Mouse (Mus musculus) small intestine, adult 2 months (tissue): ENCODE measurements around the gene Sema4b. TPM values are rescaled to one million over a fixed set of nuclear protein-coding genes. Genes with fewer than 3 reads are reported as not detected.
A peak's percentile ranks its signal among the peaks of the same experiment; 100 is the strongest.

ENCODE experiments used
- H3K27ac ChIP-seq: fragments of 200-500 bp; 2 replicates; pipeline ENCODE4 v1.5.1; 2012; ENCODE audit warnings: low read depth, low read length, control low read depth, inconsistent platforms; ENCODE audit not compliant: insufficient read depth
- H3K27me3 ChIP-seq: fragments of 200-500 bp; 2 replicates; pipeline ENCODE4 v1.6.1; 2012; ENCODE audit warnings: mild to moderate bottlenecking, moderate library complexity, low read length, inconsistent platforms; ENCODE audit not compliant: control insufficient read depth, insufficient read depth
- H3K36me3 ChIP-seq: fragments of 200-500 bp; 2 replicates; pipeline ENCODE4 v1.6.1; 2012; ENCODE audit warnings: mild to moderate bottlenecking, low read length, control low read depth, inconsistent platforms; ENCODE audit not compliant: control insufficient read depth, insufficient read depth
- H3K4me1 ChIP-seq: fragments of 200-500 bp; 2 replicates; pipeline ENCODE4 v1.6.1; 2012; ENCODE audit warnings: low read length, inconsistent platforms, mixed read lengths; ENCODE audit not compliant: control insufficient read depth, insufficient read depth, insufficient read length
- H3K4me3 ChIP-seq: fragments of 200-500 bp; 2 replicates; pipeline ENCODE4 v1.5.1; 2012; ENCODE audit warnings: low read depth, mild to moderate bottlenecking, control low read depth, inconsistent platforms, low read length, moderate library complexity
- CTCF ChIP-seq: fragments of 200-500 bp; IDR thresholded peaks from 2 replicates; pipeline ENCODE4 v1.5.1; 2012; ENCODE audit warnings: low read depth, mild to moderate bottlenecking, control low read depth, inconsistent platforms, low read length, moderate library complexity, mixed read lengths; ENCODE audit not compliant: insufficient replicate concordance, insufficient read length; ENCODE audit errors: extremely low read depth
- POLR2A ChIP-seq: fragments of 200-500 bp; IDR thresholded peaks from 2 replicates; pipeline ENCODE4 v1.6.1; 2012; ENCODE audit warnings: low read depth, mild to moderate bottlenecking, control low read depth, inconsistent platforms, low read length, moderate library complexity
- WGBS: fragments of 180-500 bp; shearing (Covaris S2); methylation state at CpG from one replicate; pipeline ENCODE4 v1.1.7; 2018; 5-methylcytosine and 5-hydroxymethylcytosine counted together
- polyA plus RNA-seq: library from polyadenylated mRNA; depleted of rRNA; stranded (reverse); fragments of >200 nt; gene quantifications from 2 replicates; pipeline ENCODE4 v1.2.3, GENCODE M21; 2012

The Sema4b gene
- polyA plus RNA-seq, 1 experiment = 84.4 TPM

DNA sequence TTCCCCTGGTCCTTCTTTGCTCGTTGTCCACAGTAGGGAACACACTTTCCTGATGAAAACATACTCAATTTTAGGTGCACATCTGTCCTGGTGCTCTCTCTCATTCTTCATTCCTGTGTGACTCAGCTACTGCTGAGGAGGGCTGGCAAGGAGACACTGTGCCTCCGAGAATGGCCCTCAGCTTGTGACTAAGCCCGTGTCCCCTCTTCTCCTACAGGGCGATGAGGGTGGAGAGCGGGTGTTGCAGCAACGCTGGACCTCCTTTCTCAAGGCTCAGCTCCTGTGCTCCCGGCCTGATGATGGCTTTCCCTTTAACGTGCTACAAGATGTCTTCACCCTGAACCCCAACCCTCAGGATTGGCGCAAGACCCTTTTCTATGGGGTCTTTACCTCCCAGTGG lies 32.0 kb downstream of the Sema4b start:
- Histone ChIP-seq H3K27me3 (no peaks in the 10 kb centered on the region), H3K27ac (no peak overlapping the region), H3K36me3 (peaks cover 86% of the 10 kb centered on the region), H3K4me3 (no peak overlapping the region), H3K4me1 (no peaks in the 10 kb centered on the region; the same call in 1 of the 2 replicates)
- no peak for TF ChIP-seq POLR2A
- no peak for TF ChIP-seq CTCF
- 92% methylated on average over 9 of the region's 9 CpGs for WGBS

DNA sequence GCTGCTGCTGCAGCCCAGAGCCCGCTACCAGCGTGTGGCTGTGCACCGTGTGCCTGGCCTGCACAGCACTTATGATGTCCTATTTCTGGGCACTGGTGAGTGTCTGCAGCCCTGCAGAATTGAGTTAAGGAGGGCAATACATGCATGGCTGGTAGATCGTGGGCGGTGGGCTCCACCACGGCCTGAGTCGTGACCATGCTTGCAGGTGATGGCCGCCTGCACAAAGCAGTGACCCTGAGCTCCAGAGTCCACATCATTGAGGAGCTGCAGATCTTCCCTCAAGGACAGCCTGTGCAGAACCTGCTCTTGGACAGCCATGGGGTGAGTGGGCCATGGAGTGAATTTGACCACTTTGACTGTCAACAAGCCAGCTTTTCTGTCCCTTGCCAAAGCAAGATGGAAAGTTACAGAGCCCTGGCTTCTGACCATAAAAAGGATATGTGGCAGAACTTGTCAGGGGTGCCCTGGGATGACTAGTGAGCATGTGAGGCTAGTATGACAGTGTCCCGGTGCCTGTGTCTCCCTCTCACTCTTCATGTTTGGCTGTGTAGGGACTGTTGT lies 33.7 kb downstream of the Sema4b start:
- no peaks in the 10 kb centered on the region for H3K27me3 ChIP-seq
- no peak overlapping the region for H3K4me3 ChIP-seq
- TF ChIP-seq POLR2A (no peak), CTCF (no peak)
- H3K36me3 ChIP-seq = peaks cover 92% of the 10 kb centered on the region
- no peaks in the 10 kb centered on the region; the same call in 1 of the 2 replicates for H3K4me1 ChIP-seq
- 95% methylated on average over 9 of the region's 9 CpGs for WGBS
- H3K27ac ChIP-seq = no peak overlapping the region

DNA sequence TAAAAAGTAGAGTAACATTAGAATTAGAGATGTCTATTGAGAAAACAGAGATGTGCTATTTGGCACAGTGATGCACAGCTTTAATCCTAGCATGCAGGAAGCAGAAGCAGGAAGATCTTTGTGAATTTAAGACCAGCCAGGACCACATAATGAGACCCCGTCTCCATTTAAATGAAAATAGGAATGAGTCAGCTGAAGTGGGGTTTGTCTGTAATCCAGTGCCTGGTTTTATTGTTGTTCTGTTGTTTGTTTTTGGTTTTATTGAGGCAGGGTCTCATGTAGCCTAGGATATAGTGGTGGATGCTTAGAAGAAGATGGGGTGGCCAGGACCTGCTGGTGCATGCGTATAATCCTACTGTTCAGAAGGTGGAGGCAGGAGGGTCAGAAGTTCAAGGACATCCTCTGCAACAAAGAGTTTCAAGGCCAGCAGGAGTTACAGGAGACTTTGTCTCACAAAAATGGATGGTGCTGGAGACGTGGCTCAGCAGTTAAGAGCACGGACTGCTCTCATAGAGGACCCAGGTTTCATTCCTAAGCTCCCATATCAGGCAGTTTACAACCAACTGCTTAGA lies 34.6 kb downstream of the Sema4b start:
- H3K27me3 ChIP-seq = no peaks in the 10 kb centered on the region
- no peak overlapping the region for H3K27ac ChIP-seq
- TF ChIP-seq CTCF (no peak), POLR2A (no peak)
- H3K4me1 ChIP-seq = no peaks in the 10 kb centered on the region; the same call in 1 of the 2 replicates
- H3K36me3 ChIP-seq = peaks cover 90% of the 10 kb centered on the region
- 85% methylated on average over 4 of the region's 4 CpGs for WGBS
- no peak overlapping the region for H3K4me3 ChIP-seq

DNA sequence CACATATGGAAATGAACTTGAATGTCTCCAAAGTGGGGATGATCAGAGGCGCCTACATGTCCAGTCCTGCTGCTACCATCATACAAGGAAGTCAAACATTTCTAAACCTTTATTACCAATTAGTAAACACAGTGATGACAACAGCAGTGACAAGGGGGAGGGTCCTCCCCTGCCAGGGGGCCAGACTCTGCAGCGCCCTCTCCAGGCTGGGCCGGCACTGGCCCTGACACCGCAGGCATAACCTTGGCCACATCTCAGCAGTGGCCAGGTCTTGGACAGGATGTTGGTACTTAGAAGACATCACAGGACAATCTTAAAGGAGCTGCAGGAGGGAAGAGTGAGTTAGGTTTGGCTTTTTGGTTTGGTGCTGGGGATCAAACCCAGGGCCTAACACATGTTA lies 40.4 kb downstream of the Sema4b start:
- H3K4me3 ChIP-seq = no peak overlapping the region
- no peak overlapping the region for H3K27ac ChIP-seq
- H3K4me1 ChIP-seq = peaks cover 4% of the 10 kb centered on the region
- 84% methylated on average over 4 of the region's 4 CpGs for WGBS
- peaks cover 64% of the 10 kb centered on the region for H3K36me3 ChIP-seq
- no peaks in the 10 kb centered on the region for H3K27me3 ChIP-seq
- TF ChIP-seq POLR2A (no peak), CTCF (no peak)

DNA sequence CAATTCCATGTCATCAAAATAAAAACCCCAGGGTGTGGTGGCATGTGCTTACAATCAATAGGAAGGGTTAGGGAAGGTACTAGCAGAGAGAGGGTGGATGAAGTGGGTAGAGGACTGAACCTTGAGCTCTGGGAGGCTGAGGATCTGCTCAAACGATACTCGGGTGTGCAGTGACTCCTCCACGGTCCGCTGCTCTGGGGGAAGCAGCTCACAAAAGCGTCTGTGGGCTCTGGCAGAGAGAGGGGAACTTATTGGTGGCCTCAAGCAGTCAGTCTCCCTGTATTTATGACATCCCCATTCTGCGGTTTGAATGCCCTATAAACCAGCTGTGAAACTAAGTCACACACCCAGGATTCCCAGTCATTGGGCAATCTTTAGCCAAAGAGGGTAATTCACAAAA lies 43.6 kb downstream of the Sema4b start:
- H3K4me3 ChIP-seq = peak overlapping the region; percentile 36
- WGBS = 25% methylated on average over 6 of the region's 6 CpGs
- H3K27me3 ChIP-seq = no peaks in the 10 kb centered on the region
- peak overlapping the region; percentile 100 for H3K27ac ChIP-seq
- TF ChIP-seq POLR2A = no peak
- TF ChIP-seq CTCF = no peak
- H3K36me3 ChIP-seq = peaks cover 37% of the 10 kb centered on the region
- peaks cover 6% of the 10 kb centered on the region for H3K4me1 ChIP-seq

DNA sequence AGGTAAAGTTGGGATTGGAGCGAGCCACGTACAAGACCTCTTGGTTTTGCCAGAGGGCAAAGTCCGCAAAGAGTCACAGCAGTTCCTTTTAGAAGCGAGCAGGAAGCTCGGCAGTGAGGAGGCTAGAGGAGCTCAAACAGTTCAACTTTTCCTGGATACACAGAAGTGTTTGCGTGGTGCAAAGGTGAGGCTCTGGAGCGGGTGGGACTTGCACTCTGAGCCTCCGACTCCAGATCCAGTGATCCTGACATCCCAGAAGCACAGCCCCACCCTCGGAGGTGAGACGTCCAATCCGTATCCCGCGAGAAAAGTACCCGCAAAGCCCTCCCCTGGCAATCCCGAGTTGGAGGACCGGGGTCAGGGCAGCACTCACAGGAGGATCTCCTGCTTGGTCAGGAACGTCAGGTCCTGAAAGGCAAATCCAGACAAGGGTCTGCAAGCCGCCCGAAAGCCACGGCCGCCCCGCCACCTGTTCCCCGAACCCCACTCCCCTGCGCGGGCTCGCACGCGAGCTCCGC lies 45.4 kb downstream of the Sema4b start:
- H3K4me1 ChIP-seq = peaks cover 6% of the 10 kb centered on the region
- TF ChIP-seq POLR2A = no peak; the same call in 1 of the 2 replicates
- WGBS = under 1% methylated on average over 29 of the region's 29 CpGs
- peaks cover 23% of the 10 kb centered on the region for H3K36me3 ChIP-seq
- H3K27me3 ChIP-seq = no peaks in the 10 kb centered on the region
- H3K4me3 ChIP-seq = peak overlapping the region; percentile 83
- H3K27ac ChIP-seq = peak overlapping the region; percentile 100

DNA sequence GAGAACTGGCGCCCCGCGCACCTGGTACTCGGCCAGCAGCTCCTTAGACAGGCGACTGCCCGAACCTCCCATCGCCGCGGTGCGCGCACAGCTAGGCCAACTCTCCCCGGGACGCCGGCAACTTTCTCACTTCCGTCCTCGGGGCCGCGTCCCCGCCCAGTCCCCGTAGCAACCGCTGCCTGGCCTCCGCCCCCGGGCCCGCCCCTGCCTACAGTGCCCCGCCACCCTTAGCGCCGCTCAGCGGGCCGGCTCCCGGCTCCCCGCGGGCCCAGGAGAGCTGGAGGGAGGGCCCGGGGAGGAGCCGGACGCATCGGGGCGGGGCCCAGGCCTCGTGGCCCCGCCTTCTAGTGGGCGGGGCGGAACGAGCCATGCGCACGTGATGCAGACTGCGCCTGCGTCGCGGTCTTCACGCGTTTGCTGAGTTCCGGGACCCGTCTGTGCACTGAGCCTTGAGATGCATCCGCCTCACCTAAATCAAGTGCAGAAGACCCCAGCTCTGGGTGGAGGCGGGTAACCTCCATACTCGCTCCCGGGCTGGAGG lies 45.9 kb downstream of the Sema4b start, which contains the start of the genes Cib1 and Gdpgp1:
Gene Cib1, minus strand, starts transcription at position 325 of the 541 bp plus-strand sequence.
Gene Gdpgp1, plus strand, starts transcription at position 377 of the 541 bp plus-strand sequence.
- no peaks in the 10 kb centered on the region for H3K27me3 ChIP-seq
- H3K4me3 ChIP-seq = peak within 1 kb of the TSS; percentile 83
- peaks cover 18% of the 10 kb centered on the region for H3K36me3 ChIP-seq
- H3K4me1 ChIP-seq = peaks cover 5% of the 10 kb centered on the region; the same call in 1 of the 2 replicates
- WGBS = under 1% methylated on average over 54 of the region's 56 CpGs
- peak; percentile 52 for TF ChIP-seq POLR2A
- no peak for TF ChIP-seq CTCF
- peak within 1 kb of the TSS; percentile 100 for H3K27ac ChIP-seq

DNA sequence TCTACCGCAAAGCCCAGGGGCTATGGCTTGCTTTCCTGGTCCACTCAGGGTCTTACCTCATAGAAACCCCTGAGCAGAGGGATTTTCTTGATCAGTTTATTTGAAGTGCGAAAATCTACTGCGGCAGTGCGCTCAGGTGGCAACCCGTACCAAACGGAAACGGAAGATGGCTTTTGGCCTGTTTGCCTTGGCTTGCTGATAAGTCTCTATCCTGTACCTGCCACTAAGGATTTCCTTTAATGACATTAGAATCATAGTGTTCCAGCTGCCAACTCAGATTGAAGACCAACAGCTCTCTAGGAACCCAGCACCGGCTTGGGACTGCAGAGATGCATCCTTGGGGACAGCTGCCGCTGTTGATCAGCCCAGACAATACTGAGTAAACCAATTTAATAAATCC lies 47.2 kb downstream of the Sema4b start:
- H3K27me3 ChIP-seq = no peaks in the 10 kb centered on the region
- TF ChIP-seq CTCF (no peak), POLR2A (no peak)
- H3K4me1 ChIP-seq = peaks cover 5% of the 10 kb centered on the region; the same call in 1 of the 2 replicates
- peaks cover 17% of the 10 kb centered on the region for H3K36me3 ChIP-seq
- peak overlapping the region; percentile 53 for H3K4me3 ChIP-seq
- peak overlapping the region; percentile 51; the same call in 1 of the 2 replicates for H3K27ac ChIP-seq
- 29% methylated on average over 9 of the region's 9 CpGs for WGBS
